Mouse (Mus musculus): ENCODE data around the gene Rps8. TPM values are rescaled to one million over a fixed set of nuclear protein-coding genes. Genes with fewer than 3 reads are reported as not detected.

The Rps8 gene
- total and polyA plus RNA-seq, 3 experiments, result 1,480 to 5,379 (median 2,191) TPM

DNA sequence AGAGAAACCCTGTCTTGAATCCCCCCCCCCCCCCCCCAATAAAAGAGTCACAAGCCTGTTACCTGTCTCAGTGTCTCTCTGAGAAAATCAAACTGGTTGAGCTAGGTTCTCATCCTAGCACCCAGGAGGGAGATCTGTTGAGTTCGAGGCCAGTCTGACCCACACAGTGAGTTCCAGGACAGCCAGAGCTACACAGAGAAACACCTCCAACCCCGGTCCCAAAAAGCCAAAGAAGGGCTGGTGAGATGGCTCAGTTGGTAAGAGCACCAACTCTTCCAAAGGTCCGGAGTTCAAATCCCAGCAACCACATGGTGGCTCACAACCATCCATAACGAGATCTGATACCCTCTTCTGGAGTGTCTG, 46.9 kb upstream of the Rps8 start:
- dilution Hi-C loops (cut with MboI; ENCODE audit: extremely low pct_ligation_motif_present, extremely low pct_unique_long_range_greater_than_20kb, low sequenced_read_pairs), result no loop called here
- no peak overlapping the region for H3K9ac ChIP-seq (ENCODE audit: insufficient read depth, low read depth)
- in situ Hi-C loops (cut with MboI; ENCODE audit: low pct_ligation_motif_present, low pct_unique_long_range_greater_than_20kb, low sequenced_read_pairs), result no loop called here
- DNase-seq (ENCODE audit: extremely low read depth), result no peak
- H3K79me2 ChIP-seq (replicated peaks; ENCODE audit: control insufficient read depth, extremely low read depth, insufficient read depth, poor library complexity, severe bottlenecking), result 0 out of 2 replicates have a peak, but pooled peaks cover 3% of the 10 kb centered on the region
- no peaks in the 10 kb centered on the region for H3K27me3 ChIP-seq (replicated peaks)
- no peak for TF ChIP-seq USF2 (conservative IDR thresholded peaks at IDR 0.05; ENCODE audit: low read depth, low read length)
- TF ChIP-seq SIN3A (IDR thresholded peaks at IDR 0.05; ENCODE audit: low read length), result no peak
- TF ChIP-seq IRF4 (IDR thresholded peaks at IDR 0.05; ENCODE audit: low read depth, low read length), result no peak
- no peak for TF ChIP-seq GABPA (IDR thresholded peaks at IDR 0.05; ENCODE audit: insufficient replicate concordance, low read depth, low read length)
- no peak for TF ChIP-seq POLR2AphosphoS2 (IDR thresholded peaks at IDR 0.05; ENCODE audit: low read depth, low read length)
- H3K27ac ChIP-seq (ENCODE audit: insufficient read depth, low read depth), result no peak overlapping the region
- peaks cover 0 to 8% of the 10 kb centered on the region in 2 experiments; a peak in 2 of 4 replicates for H3K4me1 ChIP-seq (ENCODE audit: control insufficient read depth in 1 of 2, insufficient read depth in 2 of 2)
- peaks cover 0 to 30% of the 10 kb centered on the region in 2 experiments for H3K36me3 ChIP-seq (replicated peaks in 1 of 2; ENCODE audit: control insufficient read depth in 1 of 2, insufficient read depth in 1 of 2, low read length in 1 of 2)
- H3K4me3 ChIP-seq (replicated peaks in 1 of 3; ENCODE audit: low read depth in 2 of 3, low read length in 2 of 3, poor library complexity in 1 of 3), result no peak overlapping the region
- H3K4me2 ChIP-seq (ENCODE audit: insufficient read depth, low read depth, poor library complexity, severe bottlenecking), result peak overlapping the region; percentile 40; the same call in 1 of the 2 replicates
- no peaks in the 10 kb centered on the region for H3K9me3 ChIP-seq (replicated peaks; ENCODE audit: low read length)

DNA sequence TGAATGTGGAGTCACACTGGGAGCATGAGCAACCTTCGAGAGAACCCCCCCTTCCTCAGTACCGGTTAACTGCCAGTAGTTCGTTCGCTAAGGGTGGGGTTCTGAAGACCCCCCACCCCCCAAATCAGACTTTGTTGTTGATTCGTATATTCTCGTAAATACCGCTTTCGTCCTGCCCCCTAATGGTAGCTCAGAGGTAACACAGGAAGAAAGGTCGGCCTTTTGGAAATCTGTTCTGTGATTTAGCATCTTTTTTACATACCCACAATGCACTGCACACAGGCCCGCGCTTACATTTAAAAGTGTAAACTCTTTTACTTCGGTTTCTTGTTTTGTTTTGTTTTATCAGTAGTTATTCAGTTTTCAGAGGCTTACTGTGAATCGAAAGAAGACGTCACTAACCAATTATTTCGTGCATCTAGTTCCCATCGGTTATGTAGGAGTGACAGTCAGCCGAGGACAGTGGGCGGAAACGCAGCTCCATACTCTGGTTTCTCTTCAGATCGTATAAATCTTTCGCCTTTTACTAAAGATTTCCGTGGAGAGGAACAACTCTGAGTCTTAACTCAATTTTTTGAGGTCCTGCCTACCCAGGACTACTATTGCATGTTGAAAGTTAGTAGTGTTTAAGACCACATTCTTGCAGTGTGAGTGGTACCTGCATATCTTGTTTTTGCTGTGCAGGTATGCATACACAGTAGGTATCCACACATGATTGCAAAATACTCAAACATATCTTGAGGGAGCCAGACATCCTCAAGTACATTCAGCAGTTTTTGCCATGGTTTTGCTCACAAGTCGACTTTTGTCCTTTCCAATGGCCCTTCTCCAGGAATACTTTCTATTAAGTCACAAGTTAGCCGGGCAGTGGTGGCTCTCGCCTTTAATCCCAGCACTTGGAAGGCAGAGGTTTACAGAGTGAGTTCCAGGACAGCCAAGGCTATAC, 46.3 kb upstream of the Rps8 start:
- H3K4me1 ChIP-seq (ENCODE audit: control insufficient read depth in 1 of 2, insufficient read depth in 2 of 2), result peaks cover 0 to 8% of the 10 kb centered on the region in 2 experiments; a peak in 2 of 4 replicates
- no peaks in the 10 kb centered on the region for H3K27me3 ChIP-seq (replicated peaks)
- peak overlapping the region; percentile 46 to 50 (median 48) for H3K4me3 ChIP-seq (replicated peaks in 1 of 3; ENCODE audit: low read depth in 2 of 3, low read length in 2 of 3, poor library complexity in 1 of 3)
- H3K4me2 ChIP-seq (ENCODE audit: insufficient read depth, low read depth, poor library complexity, severe bottlenecking), result peak overlapping the region; percentile 82
- H3K27ac ChIP-seq (ENCODE audit: insufficient read depth, low read depth), result peak overlapping the region; percentile 13; the same call in 1 of the 2 replicates
- H3K9me3 ChIP-seq (replicated peaks; ENCODE audit: low read length), result no peaks in the 10 kb centered on the region
- in situ Hi-C loops (cut with MboI; ENCODE audit: low pct_ligation_motif_present, low pct_unique_long_range_greater_than_20kb, low sequenced_read_pairs), result no loop called here
- dilution Hi-C loops (cut with MboI; ENCODE audit: extremely low pct_ligation_motif_present, extremely low pct_unique_long_range_greater_than_20kb, low sequenced_read_pairs), result no loop called here
- H3K79me2 ChIP-seq (replicated peaks; ENCODE audit: control insufficient read depth, extremely low read depth, insufficient read depth, poor library complexity, severe bottlenecking), result 0 out of 2 replicates have a peak, but pooled peaks cover 3% of the 10 kb centered on the region
- peaks cover 0 to 27% of the 10 kb centered on the region in 2 experiments for H3K36me3 ChIP-seq (replicated peaks in 1 of 2; ENCODE audit: control insufficient read depth in 1 of 2, insufficient read depth in 1 of 2, low read length in 1 of 2)
- DNase-seq (ENCODE audit: extremely low read depth), result peak; percentile 90
- peak overlapping the region; percentile 50 for H3K9ac ChIP-seq (ENCODE audit: insufficient read depth, low read depth)
- TF ChIP-seq ZC3H11A (IDR thresholded peaks at IDR 0.05; ENCODE audit: low read depth, low read length) (no peak; the same call in 1 of the 2 replicates), ZKSCAN1 (IDR thresholded peaks at IDR 0.05; ENCODE audit: borderline replicate concordance, low read depth, low read length) (no peak), MEF2A (IDR thresholded peaks at IDR 0.05; ENCODE audit: borderline replicate concordance, low read depth, low read length) (peak; percentile 73; the same call in 1 of the 2 replicates), KAT2A (IDR thresholded peaks at IDR 0.05; ENCODE audit: insufficient replicate concordance, low read length) (no peak), NELFE (IDR thresholded peaks at IDR 0.05; ENCODE audit: low read depth, low read length) (peak; percentile 99), MAX (IDR thresholded peaks at IDR 0.05; ENCODE audit: low read length) (peak; percentile 37; the same call in 1 of the 2 replicates), MYC (IDR thresholded peaks at IDR 0.05; ENCODE audit: low read depth, low read length) (peak; percentile 43; the same call in 1 of the 2 replicates), UBTF (IDR thresholded peaks at IDR 0.05; ENCODE audit: low read depth, low read length) (no peak), USF2 (conservative IDR thresholded peaks at IDR 0.05; ENCODE audit: low read depth, low read length) (no peak; the same call in 1 of the 2 replicates), CHD2 (IDR thresholded peaks at IDR 0.05; ENCODE audit: low read length) (peak; percentile 79), NRF1 (IDR thresholded peaks at IDR 0.05; ENCODE audit: low read depth, low read length) (peak; percentile 58), BHLHE40 (IDR thresholded peaks at IDR 0.05; ENCODE audit: low read depth, low read length) (peak; percentile 67), MAZ (IDR thresholded peaks at IDR 0.05; ENCODE audit: low read depth, low read length) (peak; percentile 89; the same call in 1 of the 2 replicates), POLR2AphosphoS2 (IDR thresholded peaks at IDR 0.05; ENCODE audit: low read depth, low read length) (peak; percentile 100), MXI1 (IDR thresholded peaks at IDR 0.05; ENCODE audit: low read depth, low read length) (0 out of 2 replicates have a peak, but pooled peaks have one; percentile 23), ZNF384 (IDR thresholded peaks at IDR 0.05; ENCODE audit: low read depth, low read length) (peak; percentile 33; the same call in 1 of the 2 replicates), ETS1 (conservative IDR thresholded peaks at IDR 0.05; ENCODE audit: low read depth, low read length) (peak; percentile 97), ELF1 (IDR thresholded peaks at IDR 0.05; ENCODE audit: low read depth, low read length) (peak; percentile 79), HCFC1 (IDR thresholded peaks at IDR 0.05; ENCODE audit: low read depth, low read length) (peak; percentile 78), E2F4 (IDR thresholded peaks at IDR 0.05; ENCODE audit: insufficient replicate concordance, low read depth, low read length) (peak; percentile 80; the same call in 1 of the 2 replicates), IRF4 (IDR thresholded peaks at IDR 0.05; ENCODE audit: low read depth, low read length) (peak; percentile 64; the same call in 1 of the 2 replicates), EP300 (IDR thresholded peaks at IDR 0.05; ENCODE audit: low read length) (no peak; the same call in 1 of the 2 replicates), RCOR1 (conservative IDR thresholded peaks at IDR 0.05; ENCODE audit: low read depth, low read length) (peak; percentile 98), SMC3 (IDR thresholded peaks at IDR 0.05; ENCODE audit: low read depth, low read length) (peak; percentile 26), JUN (IDR thresholded peaks at IDR 0.05; ENCODE audit: insufficient read depth, low read depth, low read length) (peak; percentile 38), USF1 (IDR thresholded peaks at IDR 0.05; ENCODE audit: low read depth, low read length) (no peak)
